Mouse (Mus musculus) thymus, adult 18-20 months (tissue): ENCODE data around the gene Pnp2.

Source experiments
- DNase-seq, 2 experiments: peaks; one replicate each; pipeline ENCODE4 v3.0.0; 2022; ENCODE audit warnings: mixed read lengths in 2 of 2

Pnp2 gene

GRCm38 (mm10) chr14:51009572-51009971, 53.8 kb downstream of the Pnp2 start:
- DNase-seq: no peak
